Mouse (Mus musculus) layer of hippocampus, postnatal 10 days (tissue): ENCODE results near the gene Ace. TPM values are rescaled to one million over a fixed set of nuclear protein-coding genes. Genes with fewer than 3 reads are reported as not detected.
"Not testable (repeated sequence)": the region's sequence is repeated elsewhere in the genome, so short reads cannot be mapped to it uniquely, and the experiment has no call there.

Experiments
- DNase-seq, 2 experiments: peaks; one replicate each; pipeline ENCODE4 v3.0.0; 2021; ENCODE audit warnings: low spot score in 2 of 2
- total RNA-seq, 2 experiments: library from RNA; stranded (reverse); gene quantifications; 2 replicates each; pipeline ENCODE4 v1.2.3; 2021

Gene Ace
- total RNA-seq, 2 experiments from 2014 or later: 11.1 to 12.6 TPM

GRCm38 (mm10) chr11:105987446-105987845 is 19.7 kb downstream of the Ace start:
- DNase-seq: no peak

GRCm38 (mm10) chr11:105989446-105989845 is 21.7 kb downstream of the Ace start:
- DNase-seq: no peak

- DNase-seq: no peak
These were observed 22.5 kb downstream of the Ace start for GRCm38 (mm10) chr11:105990231-105990630.

GRCm38 (mm10) chr11:105994375-105994774 is 26.6 kb downstream of the Ace start, which contains the start of gene Ace3:
TSS of gene Ace3 (plus strand) at chr11:105994675.
- no peak for DNase-seq

GRCm38 (mm10) chr11:106000062-106000461 is 32.3 kb downstream of the Ace start:
- no peak for DNase-seq

GRCm38 (mm10) chr11:106001718-106002117 is 34.0 kb downstream of the Ace start:
- no peak for DNase-seq

GRCm38 (mm10) chr11:106004576-106004975 is 36.8 kb downstream of the Ace start:
- no peak for DNase-seq

GRCm38 (mm10) chr11:106005970-106006369 is 38.2 kb downstream of the Ace start:
- DNase-seq: no peak

GRCm38 (mm10) chr11:106007821-106008220 is 40.1 kb downstream of the Ace start, which contains the start of gene Kcnh6:
TSS of gene Kcnh6 (plus strand) at chr11:106008124.
- DNase-seq: peak; percentile 48 to 63

- no peak for DNase-seq
These were observed 45.0 kb downstream of the Ace start for GRCm38 (mm10) chr11:106012711-106013110.

GRCm38 (mm10) chr11:106013556-106014225 is 45.9 kb downstream of the Ace start:
- DNase-seq: peak; percentile 64 to 67

GRCm38 (mm10) chr11:106016440-106016839 is 48.7 kb downstream of the Ace start:
- no peak for DNase-seq

GRCm38 (mm10) chr11:106020051-106020763 is 52.5 kb downstream of the Ace start:
- DNase-seq: peak in 1 of 2 experiments; percentile 43

- DNase-seq: no peak
These were observed 58.0 kb downstream of the Ace start for GRCm38 (mm10) chr11:106025774-106026173.

GRCm38 (mm10) chr11:106026465-106027151 is 58.9 kb downstream of the Ace start:
- peak; percentile 68 to 79 for DNase-seq

- no peak for DNase-seq
These were observed 59.9 kb downstream of the Ace start for GRCm38 (mm10) chr11:106027607-106028006.

- DNase-seq: not testable (repeated sequence)
These were observed 64.3 kb downstream of the Ace start for GRCm38 (mm10) chr11:106032074-106032473.

GRCm38 (mm10) chr11:106033491-106033919 is 65.8 kb downstream of the Ace start:
- DNase-seq: no peak

- no peak for DNase-seq
These were observed 67.2 kb downstream of the Ace start for GRCm38 (mm10) chr11:106034986-106035385.

GRCm38 (mm10) chr11:106036548-106037417 is 69.0 kb downstream of the Ace start, which contains the start of gene Dcaf7:
TSS of gene Dcaf7 (plus strand) at chr11:106036872.
- peak; percentile 99 to 100 for DNase-seq

GRCm38 (mm10) chr11:106037418-106037751 is 69.6 kb downstream of the Ace start:
- DNase-seq: peak; percentile 69 to 76
